Comparison of ENCODE assay signal across 9 mouse cellular contexts in the genomic region with DNA sequence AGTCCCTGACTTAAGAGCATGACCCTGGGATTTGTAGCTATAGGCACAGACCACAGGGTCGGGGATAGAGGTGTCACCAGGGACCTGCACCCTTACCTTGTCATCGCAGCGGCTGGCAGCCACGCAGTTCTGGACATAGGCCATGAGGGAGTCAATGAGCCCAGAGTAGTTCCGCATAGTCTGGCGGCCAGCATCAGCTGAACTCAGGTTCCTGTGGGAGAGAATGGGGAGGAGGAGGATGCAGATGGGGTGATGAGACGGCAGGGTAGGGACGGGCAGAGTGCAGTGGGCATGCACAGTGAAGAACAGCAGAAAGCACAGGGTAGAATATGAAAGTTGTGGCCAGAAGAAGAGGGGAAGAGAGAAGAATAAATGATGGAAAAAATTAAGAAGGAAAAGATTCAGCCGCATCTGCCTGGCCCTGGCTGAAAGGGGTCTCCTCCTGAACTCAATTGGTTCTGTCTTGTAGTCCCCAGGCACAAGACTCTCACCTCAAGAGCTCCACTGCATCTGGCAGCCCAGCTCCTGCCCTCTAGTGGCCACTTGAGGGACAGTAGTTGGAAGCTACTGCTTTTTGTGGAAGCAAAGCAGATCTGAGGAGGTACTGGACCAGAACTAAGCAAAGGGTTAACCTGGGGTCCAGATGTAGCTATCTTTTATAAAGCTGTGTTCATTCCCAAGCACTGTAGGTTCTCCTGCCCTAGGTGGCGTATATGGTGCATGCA. TPM values are rescaled to one million over a fixed set of nuclear protein-coding genes. Genes with fewer than 3 reads are reported as not detected.
A peak's percentile ranks its signal among the peaks of the same experiment; 100 is the strongest.
DNase-seq lines count a peak whose midpoint lies in the region; ATAC-seq and TF ChIP-seq lines count a peak whose summit lies in the region.
"Had no signal": no experiment of that assay in that cellular context is flagged by ENCODE, and none has a peak within 500 bp of the region (broad histone marks: within the 10 kb centered on the region; RNA-seq: fewer than 3 reads in every experiment).

No protein-coding gene starts in this region.

- DNase-seq in midbrain, embryonic 10.5 days (ENCODE audit: low spot score): peak; percentile 64
- DNase-seq in adrenal gland, postnatal 36 days: peak; percentile 56 to 63
- DNase-seq in embryonic facial prominence, embryonic 14.5 days (ENCODE audit: low spot score): peak; percentile 55
- peak; percentile 35 to 65 for DNase-seq in kidney, adult 8-10 months
- DNase-seq in liver, embryonic 14.5 days (ENCODE audit: low read depth in 3 of 3, low spot score in 3 of 3): peak; percentile 28 to 45 (median 42)
- DNase-seq in right cerebral cortex, adult 18-20 months: peak; percentile 53
- peak; percentile 32 for DNase-seq in yolk sac, embryonic 10.5 days (ENCODE audit: low spot score)

- H3K4me3 ChIP-seq in midbrain, embryonic 10.5 days: no peak overlapping the region
- H3K4me3 ChIP-seq in midbrain, embryonic 16.5 days (ENCODE audit: low read depth, low read length): no peak overlapping the region
- H3K4me3 ChIP-seq in embryonic facial prominence, embryonic 14.5 days (ENCODE audit: low read depth, low read length): no peak overlapping the region
- H3K4me3 ChIP-seq in liver, embryonic 14.5 days (ENCODE audit: insufficient read depth in 1 of 2, low read depth in 2 of 2, low read length in 2 of 2): no peak overlapping the region
- H3K4me3 ChIP-seq: myocyte had no signal

- H3K27ac ChIP-seq in midbrain, embryonic 10.5 days (replicated peaks): no peak overlapping the region
- H3K27ac ChIP-seq in midbrain, embryonic 16.5 days (ENCODE audit: low read length): no peak overlapping the region
- no peak overlapping the region for H3K27ac ChIP-seq in embryonic facial prominence, embryonic 14.5 days (replicated peaks; ENCODE audit: low read depth, low read length)
- no peak overlapping the region for H3K27ac ChIP-seq in liver, embryonic 14.5 days

- WGBS in midbrain, embryonic 10.5 days: 74% methylated on average over 10 of the region's 10 CpGs
- 79% methylated on average over 10 of the region's 10 CpGs for WGBS in midbrain, embryonic 16.5 days
- 69% methylated on average over 10 of the region's 10 CpGs for WGBS in embryonic facial prominence, embryonic 14.5 days
- WGBS in liver, embryonic 14.5 days (ENCODE audit: insufficient replicate concordance): 53% methylated on average over 10 of the region's 10 CpGs

- no peaks in the 10 kb centered on the region for H3K4me1 ChIP-seq in midbrain, embryonic 10.5 days
- H3K4me1 ChIP-seq in midbrain, embryonic 16.5 days (ENCODE audit: control insufficient read depth, insufficient read depth, low read length): no peaks in the 10 kb centered on the region
- H3K4me1 ChIP-seq in embryonic facial prominence, embryonic 14.5 days (ENCODE audit: control insufficient read depth, insufficient read depth, low read length): no peaks in the 10 kb centered on the region
- no peaks in the 10 kb centered on the region for H3K4me1 ChIP-seq in liver, embryonic 14.5 days (replicated peaks; ENCODE audit: control insufficient read depth in 2 of 2, insufficient read depth in 2 of 2, low read length in 1 of 2)

- H3K9me3 ChIP-seq in midbrain, embryonic 10.5 days (replicated peaks): no peaks in the 10 kb centered on the region
- H3K9me3 ChIP-seq in midbrain, embryonic 16.5 days (replicated peaks; ENCODE audit: control insufficient read depth, low read length, poor library complexity, severe bottlenecking): no peaks in the 10 kb centered on the region
- no peaks in the 10 kb centered on the region for H3K9me3 ChIP-seq in embryonic facial prominence, embryonic 14.5 days (ENCODE audit: control insufficient read depth, low read length)
- H3K9me3 ChIP-seq in liver, embryonic 14.5 days (ENCODE audit: control insufficient read depth, low read length): no peaks in the 10 kb centered on the region

- TF ChIP-seq EP300 in liver, embryonic 14.5 days (IDR thresholded peaks at IDR 0.05; ENCODE audit: low read depth): no peak

- H3K36me3 ChIP-seq in midbrain, embryonic 10.5 days: no peaks in the 10 kb centered on the region
- no peaks in the 10 kb centered on the region for H3K36me3 ChIP-seq in midbrain, embryonic 16.5 days (ENCODE audit: control insufficient read depth, insufficient read depth, low read length)
- H3K36me3 ChIP-seq in embryonic facial prominence, embryonic 14.5 days (ENCODE audit: control insufficient read depth, insufficient read depth, low read length): no peaks in the 10 kb centered on the region
- no peaks in the 10 kb centered on the region for H3K36me3 ChIP-seq in liver, embryonic 14.5 days (replicated peaks; ENCODE audit: control insufficient read depth, insufficient read depth, low read depth)

- peak; percentile 95 for TF ChIP-seq CTCF in liver, embryonic 14.5 days (IDR thresholded peaks at IDR 0.05; ENCODE audit: low read depth)

- H3K27me3 ChIP-seq in midbrain, embryonic 10.5 days (ENCODE audit: low read depth, poor library complexity, severe bottlenecking): no peaks in the 10 kb centered on the region
- H3K27me3 ChIP-seq in midbrain, embryonic 16.5 days (ENCODE audit: control insufficient read depth, insufficient read depth, low read depth, low read length): no peaks in the 10 kb centered on the region
- no peaks in the 10 kb centered on the region for H3K27me3 ChIP-seq in embryonic facial prominence, embryonic 14.5 days (replicated peaks; ENCODE audit: control insufficient read depth, insufficient read depth, low read length)
- H3K27me3 ChIP-seq in liver, embryonic 14.5 days (ENCODE audit: control insufficient read depth, insufficient read depth, low read length): no peaks in the 10 kb centered on the region

- no peak overlapping the region for H3K9ac ChIP-seq in midbrain, embryonic 16.5 days (ENCODE audit: low read depth, low read length)
- H3K9ac ChIP-seq in embryonic facial prominence, embryonic 14.5 days (ENCODE audit: low read depth, low read length): no peak overlapping the region
- H3K9ac ChIP-seq in liver, embryonic 14.5 days (replicated peaks): no peak overlapping the region

- no peak for ATAC-seq in midbrain, embryonic 16.5 days
- 0 out of 2 replicates have a peak, but pooled peaks have one; percentile 9 for ATAC-seq in embryonic facial prominence, embryonic 14.5 days (ENCODE audit: low read depth)
- ATAC-seq in liver, embryonic 14.5 days (ENCODE audit: insufficient read depth): no peak

- no peak overlapping the region for H3K4me2 ChIP-seq in midbrain, embryonic 16.5 days (ENCODE audit: low read length)
- no peak overlapping the region for H3K4me2 ChIP-seq in embryonic facial prominence, embryonic 14.5 days (ENCODE audit: low read depth, low read length)
- H3K4me2 ChIP-seq in liver, embryonic 14.5 days (ENCODE audit: low read depth): no peak overlapping the region

RNA-seq across cellular contexts. Expression of a gene that starts 36.5 kb away (rescaled TPM):
- not detected in 2 replicates for polyA plus RNA-seq in midbrain, embryonic 10.5 days (2016; fragmentation: Nextera tagmentation; extraction: Ambion mirVana)
- polyA plus RNA-seq in midbrain, embryonic 16.5 days (2015; fragmentation: Nextera tagmentation; extraction: Ambion mirVana): 0.06 TPM in 1 of 2 replicates, not detected in the other
- total RNA-seq in adrenal gland, postnatal 36 days (2021): not detected
- 15.2 and 20.1 TPM in 2 replicates for polyA plus RNA-seq in embryonic facial prominence, embryonic 14.5 days (2014; fragmentation: Nextera tagmentation; extraction: Ambion mirVana)
- polyA plus RNA-seq in liver, embryonic 14.5 days (2012; rRNA removed): 0.01 and 0.02 TPM in 2 replicates
- polyA plus RNA-seq in liver, embryonic 14.5 days (2014; fragmentation: Nextera tagmentation; extraction: Ambion mirVana): not detected in 2 replicates

RNA-seq across cellular contexts. Expression of a gene that starts 46.4 kb away (rescaled TPM):
- polyA plus RNA-seq in midbrain, embryonic 10.5 days (2016; fragmentation: Nextera tagmentation; extraction: Ambion mirVana): 0.70 and 0.74 TPM in 2 replicates
- polyA plus RNA-seq in midbrain, embryonic 16.5 days (2015; fragmentation: Nextera tagmentation; extraction: Ambion mirVana): 0.46 and 0.53 TPM in 2 replicates
- 1 to 10 TPM; 2.5 to 2.6 TPM for total RNA-seq in adrenal gland, postnatal 36 days (2021)
- polyA plus RNA-seq in embryonic facial prominence, embryonic 14.5 days (2014; fragmentation: Nextera tagmentation; extraction: Ambion mirVana): 193 and 213 TPM in 2 replicates
- 0.16 and 0.68 TPM in 2 replicates for polyA plus RNA-seq in liver, embryonic 14.5 days (2012; rRNA removed)
- polyA plus RNA-seq in liver, embryonic 14.5 days (2014; fragmentation: Nextera tagmentation; extraction: Ambion mirVana): 0.19 and 0.39 TPM in 2 replicates

Comparison
In these comparisons a context has a peak if more than half of its experiments do, and no peak if none do; other contexts are left out.
1. RNA of a gene that starts 36.5 kb away (polyA plus RNA-seq): 15.2 to 20.1 TPM in embryonic facial prominence, embryonic 14.5 days; 0.01 to 0.02 TPM in liver, embryonic 14.5 days, 0.06 TPM in midbrain, embryonic 16.5 days and not detected in midbrain, embryonic 10.5 days; every median in the first group is over 10 times any median in the second.
2. RNA of a gene that starts 46.4 kb away (polyA plus RNA-seq): 193 to 213 TPM in embryonic facial prominence, embryonic 14.5 days; 0.70 to 0.74 TPM in midbrain, embryonic 10.5 days, 0.16 to 0.68 TPM in liver, embryonic 14.5 days and 0.46 to 0.53 TPM in midbrain, embryonic 16.5 days; every median in the first group is over 100 times any median in the second.
3. Peak in every context shown above with its lines, with median percentiles within 50 percentile points of each other: DNase-seq.